Mouse (Mus musculus): Measurements from ENCODE around the gene Nemf. TPM values are rescaled to one million over a fixed set of nuclear protein-coding genes. Genes with fewer than 3 reads are reported as not detected.
A peak's percentile ranks its signal among the peaks of the same experiment; 100 is the strongest.
"Not testable (repeated sequence)": the region's sequence is repeated elsewhere in the genome, so short reads cannot be mapped to it uniquely, and the experiment has no call there.

The Nemf gene
- polyA plus RNA-seq, 1 experiment from 2014 or later: 94.4 TPM

- H3K9ac ChIP-seq (replicated peaks; ENCODE audit: low read depth, low read length): peak overlapping the region; percentile 52
- H3K27me3 ChIP-seq (replicated peaks; ENCODE audit: control insufficient read depth, insufficient read depth, low read length): no peaks in the 10 kb centered on the region
- H3K4me2 ChIP-seq (ENCODE audit: low read length): peak overlapping the region; percentile 70
- H3K36me3 ChIP-seq (ENCODE audit: control insufficient read depth, insufficient read depth): no peaks in the 10 kb centered on the region
- H3K4me1 ChIP-seq (replicated peaks; ENCODE audit: control insufficient read depth, insufficient read depth, low read length): peaks cover 7% of the 10 kb centered on the region; the same call in 1 of the 2 replicates
- WGBS: 3% methylated on average over 28 of the region's 32 CpGs
- no peak for ATAC-seq
- peak overlapping the region; percentile 52 for H3K4me3 ChIP-seq (replicated peaks; ENCODE audit: low read length)
- 0 out of 2 replicates have a peak overlapping the region, but pooled peaks have one; percentile 3 for H3K27ac ChIP-seq (ENCODE audit: low read length)
- no peaks in the 10 kb centered on the region for H3K9me3 ChIP-seq (ENCODE audit: control insufficient read depth, low read length)
Observed at GRCm38 (mm10) chr12:69363899-69364762, 7.2 kb upstream of the Nemf start.

- not testable (repeated sequence) for H3K9ac ChIP-seq (replicated peaks; ENCODE audit: low read depth, low read length); H3K9me3 ChIP-seq (ENCODE audit: control insufficient read depth, low read length); H3K4me3 ChIP-seq (replicated peaks; ENCODE audit: low read length); H3K4me2 ChIP-seq (ENCODE audit: low read length); H3K27me3 ChIP-seq (replicated peaks; ENCODE audit: control insufficient read depth, insufficient read depth, low read length); H3K36me3 ChIP-seq (ENCODE audit: control insufficient read depth, insufficient read depth); H3K27ac ChIP-seq (ENCODE audit: low read length); ATAC-seq; H3K4me1 ChIP-seq (replicated peaks; ENCODE audit: control insufficient read depth, insufficient read depth, low read length)
- WGBS: 97% methylated on average over 7 of the region's 7 CpGs
Observed at GRCm38 (mm10) chr12:69363110-69363509, 6.1 kb upstream of the Nemf start.

- H3K4me3 ChIP-seq (replicated peaks; ENCODE audit: low read length): no peak overlapping the region
- no peak for ATAC-seq
Observed at GRCm38 (mm10) chr12:69362388-69362787, 5.4 kb upstream of the Nemf start.

GRCm38 (mm10) chr12:69361919-69362318, 5.0 kb upstream of the Nemf start:
- no peaks in the 10 kb centered on the region for H3K9me3 ChIP-seq (ENCODE audit: control insufficient read depth, low read length)
- H3K27ac ChIP-seq (ENCODE audit: low read length): peak overlapping the region; percentile 96
- H3K4me1 ChIP-seq (replicated peaks; ENCODE audit: control insufficient read depth, insufficient read depth, low read length): peaks cover 7% of the 10 kb centered on the region; the same call in 1 of the 2 replicates
- no peaks in the 10 kb centered on the region for H3K36me3 ChIP-seq (ENCODE audit: control insufficient read depth, insufficient read depth)
- H3K9ac ChIP-seq (replicated peaks; ENCODE audit: low read depth, low read length): peak overlapping the region; percentile 73
- H3K4me2 ChIP-seq (ENCODE audit: low read length): peak overlapping the region; percentile 78
- peak overlapping the region; percentile 66 for H3K4me3 ChIP-seq (replicated peaks; ENCODE audit: low read length)
- no peak for ATAC-seq
- WGBS: 4% methylated on average over 10 of the region's 10 CpGs
- H3K27me3 ChIP-seq (replicated peaks; ENCODE audit: control insufficient read depth, insufficient read depth, low read length): no peaks in the 10 kb centered on the region

More at GRCm38 (mm10) chr12:69362388-69362787, 5.4 kb upstream of the Nemf start:
- H3K9me3 ChIP-seq (ENCODE audit: control insufficient read depth, low read length): no peaks in the 10 kb centered on the region
- 49% methylated on average over 4 of the region's 4 CpGs for WGBS
- no peaks in the 10 kb centered on the region for H3K27me3 ChIP-seq (replicated peaks; ENCODE audit: control insufficient read depth, insufficient read depth, low read length)
- no peak overlapping the region for H3K27ac ChIP-seq (ENCODE audit: low read length)
- peak overlapping the region; percentile 78; the same call in 1 of the 2 replicates for H3K4me2 ChIP-seq (ENCODE audit: low read length)
- H3K9ac ChIP-seq (replicated peaks; ENCODE audit: low read depth, low read length): no peak overlapping the region
- H3K4me1 ChIP-seq (replicated peaks; ENCODE audit: control insufficient read depth, insufficient read depth, low read length): peaks cover 7% of the 10 kb centered on the region; the same call in 1 of the 2 replicates
- no peaks in the 10 kb centered on the region for H3K36me3 ChIP-seq (ENCODE audit: control insufficient read depth, insufficient read depth)

- H3K36me3 ChIP-seq (ENCODE audit: control insufficient read depth, insufficient read depth); H3K4me1 ChIP-seq (replicated peaks; ENCODE audit: control insufficient read depth, insufficient read depth, low read length); H3K27me3 ChIP-seq (replicated peaks; ENCODE audit: control insufficient read depth, insufficient read depth, low read length); H3K9me3 ChIP-seq (ENCODE audit: control insufficient read depth, low read length): not testable (repeated sequence)
- under 1% methylated on average over 39 of the region's 50 CpGs for WGBS
- Histone ChIP-seq H3K27ac (ENCODE audit: low read length) (peak overlapping the region; percentile 96), H3K4me2 (ENCODE audit: low read length) (peak overlapping the region; percentile 78), H3K9ac (replicated peaks; ENCODE audit: low read depth, low read length) (peak overlapping the region; percentile 73), H3K4me3 (replicated peaks; ENCODE audit: low read length) (peak overlapping the region; percentile 66)
- ATAC-seq: peak; percentile 96
Observed at GRCm38 (mm10) chr12:69360997-69361899, 4.3 kb upstream of the Nemf start.

GRCm38 (mm10) chr12:69360655-69360996, 3.7 kb upstream of the Nemf start:
- Histone ChIP-seq H3K9me3 (ENCODE audit: control insufficient read depth, low read length) (no peaks in the 10 kb centered on the region), H3K27me3 (replicated peaks; ENCODE audit: control insufficient read depth, insufficient read depth, low read length) (no peaks in the 10 kb centered on the region), H3K9ac (replicated peaks; ENCODE audit: low read depth, low read length) (no peak overlapping the region), H3K4me3 (replicated peaks; ENCODE audit: low read length) (no peak overlapping the region), H3K27ac (ENCODE audit: low read length) (no peak overlapping the region), H3K4me1 (replicated peaks; ENCODE audit: control insufficient read depth, insufficient read depth, low read length) (peaks cover 11% of the 10 kb centered on the region), H3K4me2 (ENCODE audit: low read length) (no peak overlapping the region), H3K36me3 (ENCODE audit: control insufficient read depth, insufficient read depth) (no peaks in the 10 kb centered on the region)
- WGBS: 14% methylated on average over 5 of the region's 5 CpGs
- ATAC-seq: peak; percentile 1; the same call in 1 of the 2 replicates

GRCm38 (mm10) chr12:69357300-69357646, 308 bp upstream of the Nemf start:
- Histone ChIP-seq H3K9ac (replicated peaks; ENCODE audit: low read depth, low read length) (peak overlapping the region; percentile 88), H3K27ac (ENCODE audit: low read length) (no peak overlapping the region), H3K36me3 (ENCODE audit: control insufficient read depth, insufficient read depth) (peaks cover 6% of the 10 kb centered on the region; the same call in 1 of the 2 replicates), H3K4me2 (ENCODE audit: low read length) (peak overlapping the region; percentile 49), H3K4me3 (replicated peaks; ENCODE audit: low read length) (peak overlapping the region; percentile 83), H3K9me3 (ENCODE audit: control insufficient read depth, low read length) (no peaks in the 10 kb centered on the region), H3K27me3 (replicated peaks; ENCODE audit: control insufficient read depth, insufficient read depth, low read length) (no peaks in the 10 kb centered on the region), H3K4me1 (replicated peaks; ENCODE audit: control insufficient read depth, insufficient read depth, low read length) (peaks cover 12% of the 10 kb centered on the region)
- ATAC-seq: no peak
- 3% methylated on average over 13 of the region's 13 CpGs for WGBS

GRCm38 (mm10) chr12:69351685-69352084, 5.3 kb downstream of the Nemf start:
- ATAC-seq: no peak
- WGBS: 94% methylated on average over 1 of the region's 1 CpGs

GRCm38 (mm10) chr12:69349928-69350327, 7.0 kb downstream of the Nemf start:
- Histone ChIP-seq H3K9me3 (ENCODE audit: control insufficient read depth, low read length) (no peaks in the 10 kb centered on the region), H3K36me3 (ENCODE audit: control insufficient read depth, insufficient read depth) (peaks cover 31% of the 10 kb centered on the region), H3K9ac (replicated peaks; ENCODE audit: low read depth, low read length) (no peak overlapping the region), H3K4me3 (replicated peaks; ENCODE audit: low read length) (no peak overlapping the region), H3K4me2 (ENCODE audit: low read length) (no peak overlapping the region), H3K27me3 (replicated peaks; ENCODE audit: control insufficient read depth, insufficient read depth, low read length) (no peaks in the 10 kb centered on the region), H3K27ac (ENCODE audit: low read length) (no peak overlapping the region), H3K4me1 (replicated peaks; ENCODE audit: control insufficient read depth, insufficient read depth, low read length) (no peaks in the 10 kb centered on the region)
- WGBS: 91% methylated on average over 2 of the region's 2 CpGs
- no peak for ATAC-seq

More at GRCm38 (mm10) chr12:69351685-69352084, 5.3 kb downstream of the Nemf start:
- Histone ChIP-seq H3K9me3 (ENCODE audit: control insufficient read depth, low read length) (no peaks in the 10 kb centered on the region), H3K36me3 (ENCODE audit: control insufficient read depth, insufficient read depth) (peaks cover 22% of the 10 kb centered on the region), H3K27ac (ENCODE audit: low read length) (no peak overlapping the region), H3K4me2 (ENCODE audit: low read length) (no peak overlapping the region), H3K27me3 (replicated peaks; ENCODE audit: control insufficient read depth, insufficient read depth, low read length) (no peaks in the 10 kb centered on the region), H3K4me1 (replicated peaks; ENCODE audit: control insufficient read depth, insufficient read depth, low read length) (peaks cover 8% of the 10 kb centered on the region), H3K4me3 (replicated peaks; ENCODE audit: low read length) (no peak overlapping the region), H3K9ac (replicated peaks; ENCODE audit: low read depth, low read length) (no peak overlapping the region)

Data from forebrain, embryonic 16.5 days (tissue).